Mouse (Mus musculus): ENCODE measurements around the gene Il10rb. TPM values are rescaled to one million over a fixed set of nuclear protein-coding genes. Genes with fewer than 3 reads are reported as not detected.

The Il10rb gene
- polyA plus RNA-seq, 1 experiment from 2014 or later: 21.3 TPM

DNA sequence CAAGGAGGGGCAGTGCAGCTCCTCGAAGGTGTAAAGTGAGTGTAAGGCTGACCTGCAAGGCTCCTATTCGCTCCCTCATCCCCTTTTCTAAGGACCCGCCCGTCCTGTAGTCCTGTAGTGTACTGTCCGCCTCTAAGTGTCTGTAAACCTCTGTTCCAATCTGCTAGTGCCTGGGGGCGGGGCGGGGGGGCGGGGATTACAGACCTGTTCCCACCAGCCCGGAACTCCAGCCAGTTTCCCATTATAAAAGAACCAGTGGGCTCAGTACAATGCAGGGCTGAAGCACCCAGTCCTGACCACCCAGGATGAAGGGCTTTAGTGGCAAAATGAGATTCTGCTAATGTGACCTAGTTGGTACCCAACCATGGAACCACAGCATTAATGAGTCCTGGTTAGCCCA is 27.0 kb upstream of the Il10rb start:
- peak; percentile 67 for ATAC-seq (ENCODE audit: low FRiP score, low TSS enrichment)
- WGBS: 22% methylated on average over 9 of the region's 9 CpGs

DNA sequence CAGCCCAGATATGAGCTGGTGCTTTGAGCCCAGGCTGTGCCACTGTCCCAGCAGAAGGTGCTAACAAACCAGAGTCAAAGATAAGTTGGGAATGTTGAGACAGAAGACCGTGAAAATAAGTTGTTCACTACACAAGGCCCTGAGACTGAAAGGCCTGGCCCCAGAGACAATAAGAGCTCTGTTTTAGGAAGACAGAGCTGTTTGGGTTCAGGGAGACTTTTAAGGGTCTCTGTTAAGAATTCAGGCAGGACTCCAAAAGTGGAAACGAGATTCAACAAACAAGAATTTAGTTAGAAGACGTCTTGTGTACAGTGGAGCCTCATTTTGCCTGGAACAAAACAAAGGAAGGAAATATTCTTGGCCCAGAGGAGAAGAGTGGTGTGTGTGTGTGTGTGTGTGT is 26.6 kb upstream of the Il10rb start:
- peaks cover 6% of the 10 kb centered on the region; the same call in 1 of the 2 replicates for H3K36me3 ChIP-seq (ENCODE audit: control insufficient read depth, insufficient read depth, low read length)
- H3K4me1 ChIP-seq (ENCODE audit: control insufficient read depth, insufficient read depth, low read length): peaks cover 18% of the 10 kb centered on the region
- H3K4me3 ChIP-seq (ENCODE audit: low read length): no peak overlapping the region
- H3K27ac ChIP-seq (ENCODE audit: low read depth, low read length): no peak overlapping the region
- ATAC-seq (ENCODE audit: low FRiP score, low TSS enrichment): no peak
- H3K9me3 ChIP-seq (ENCODE audit: control insufficient read depth, low read length): no peaks in the 10 kb centered on the region
- H3K27me3 ChIP-seq (ENCODE audit: control insufficient read depth, insufficient read depth, low read length): no peaks in the 10 kb centered on the region
- no peak overlapping the region for H3K9ac ChIP-seq (ENCODE audit: low read depth, low read length)
- H3K4me2 ChIP-seq (replicated peaks; ENCODE audit: low read depth, low read length): no peak overlapping the region
- WGBS: 57% methylated on average over 3 of the region's 3 CpGs

More for the DNA sequence above, 27.0 kb upstream of the Il10rb start:
- H3K4me3 ChIP-seq (ENCODE audit: low read length): no peak overlapping the region; the same call in 1 of the 2 replicates
- no peak overlapping the region for H3K27ac ChIP-seq (ENCODE audit: low read depth, low read length)
- H3K27me3 ChIP-seq (ENCODE audit: control insufficient read depth, insufficient read depth, low read length): no peaks in the 10 kb centered on the region
- H3K36me3 ChIP-seq (ENCODE audit: control insufficient read depth, insufficient read depth, low read length): peaks cover 2% of the 10 kb centered on the region; the same call in 1 of the 2 replicates
- no peaks in the 10 kb centered on the region for H3K9me3 ChIP-seq (ENCODE audit: control insufficient read depth, low read length)
- peak overlapping the region; percentile 18 for H3K4me2 ChIP-seq (replicated peaks; ENCODE audit: low read depth, low read length)
- no peak overlapping the region for H3K9ac ChIP-seq (ENCODE audit: low read depth, low read length)
- peaks cover 22% of the 10 kb centered on the region for H3K4me1 ChIP-seq (ENCODE audit: control insufficient read depth, insufficient read depth, low read length)

DNA sequence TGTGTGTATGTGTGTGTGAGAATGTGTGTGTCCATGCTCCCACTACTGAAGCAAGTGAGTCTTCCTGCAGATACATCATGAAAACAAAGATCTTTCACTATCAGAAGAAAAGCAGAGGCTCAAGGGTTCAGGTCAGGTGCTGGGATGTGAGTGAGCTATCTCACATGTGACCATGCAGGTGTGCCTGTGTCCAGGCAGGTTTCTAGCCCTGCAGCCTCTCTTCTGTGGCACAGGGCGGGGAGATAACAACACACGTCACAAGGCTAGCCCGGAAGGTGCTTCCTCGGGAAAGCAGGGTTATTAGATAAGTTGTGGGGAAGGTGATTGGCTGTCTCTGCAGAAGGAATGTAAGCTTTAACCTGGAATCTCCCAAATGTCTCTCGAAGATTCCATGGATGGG is 25.8 kb upstream of the Il10rb start:
- no peak overlapping the region for H3K4me2 ChIP-seq (replicated peaks; ENCODE audit: low read depth, low read length)
- no peak overlapping the region for H3K9ac ChIP-seq (ENCODE audit: low read depth, low read length)
- peaks cover 9% of the 10 kb centered on the region; the same call in 1 of the 2 replicates for H3K36me3 ChIP-seq (ENCODE audit: control insufficient read depth, insufficient read depth, low read length)
- no peaks in the 10 kb centered on the region for H3K9me3 ChIP-seq (ENCODE audit: control insufficient read depth, low read length)
- no peak overlapping the region for H3K4me3 ChIP-seq (ENCODE audit: low read length)
- H3K27me3 ChIP-seq (ENCODE audit: control insufficient read depth, insufficient read depth, low read length): no peaks in the 10 kb centered on the region
- ATAC-seq (ENCODE audit: low FRiP score, low TSS enrichment): no peak
- WGBS: 78% methylated on average over 5 of the region's 5 CpGs
- H3K27ac ChIP-seq (ENCODE audit: low read depth, low read length): no peak overlapping the region
- peaks cover 18% of the 10 kb centered on the region for H3K4me1 ChIP-seq (ENCODE audit: control insufficient read depth, insufficient read depth, low read length)

DNA sequence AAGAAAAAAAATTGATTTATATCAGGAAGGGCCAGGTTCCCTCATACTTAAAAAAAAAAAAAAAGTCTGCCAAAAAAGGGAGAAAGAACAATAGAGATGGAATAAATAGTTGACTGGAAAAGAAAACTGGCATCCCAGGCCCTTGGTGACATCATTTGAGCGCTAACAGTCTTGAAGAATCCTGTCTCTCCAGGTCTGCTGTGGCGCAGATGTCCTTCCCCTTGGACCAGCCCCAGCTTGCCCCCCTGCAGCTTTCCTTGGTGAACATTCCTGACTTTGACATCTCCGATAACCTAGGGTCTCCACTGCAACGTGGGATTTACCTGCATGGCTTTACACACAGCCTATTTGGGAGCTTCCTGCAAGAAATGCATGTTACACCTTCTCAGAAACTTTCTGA is 24.4 kb upstream of the Il10rb start:
- Histone ChIP-seq H3K4me3 (ENCODE audit: low read length) (no peak overlapping the region), H3K36me3 (ENCODE audit: control insufficient read depth, insufficient read depth, low read length) (peaks cover 10% of the 10 kb centered on the region; the same call in 1 of the 2 replicates), H3K27ac (ENCODE audit: low read depth, low read length) (no peak overlapping the region), H3K9ac (ENCODE audit: low read depth, low read length) (no peak overlapping the region), H3K9me3 (ENCODE audit: control insufficient read depth, low read length) (no peaks in the 10 kb centered on the region), H3K27me3 (ENCODE audit: control insufficient read depth, insufficient read depth, low read length) (no peaks in the 10 kb centered on the region), H3K4me1 (ENCODE audit: control insufficient read depth, insufficient read depth, low read length) (peaks cover 18% of the 10 kb centered on the region), H3K4me2 (replicated peaks; ENCODE audit: low read depth, low read length) (no peak overlapping the region)
- WGBS: 85% methylated on average over 4 of the region's 4 CpGs
- no peak for ATAC-seq (ENCODE audit: low FRiP score, low TSS enrichment)

DNA sequence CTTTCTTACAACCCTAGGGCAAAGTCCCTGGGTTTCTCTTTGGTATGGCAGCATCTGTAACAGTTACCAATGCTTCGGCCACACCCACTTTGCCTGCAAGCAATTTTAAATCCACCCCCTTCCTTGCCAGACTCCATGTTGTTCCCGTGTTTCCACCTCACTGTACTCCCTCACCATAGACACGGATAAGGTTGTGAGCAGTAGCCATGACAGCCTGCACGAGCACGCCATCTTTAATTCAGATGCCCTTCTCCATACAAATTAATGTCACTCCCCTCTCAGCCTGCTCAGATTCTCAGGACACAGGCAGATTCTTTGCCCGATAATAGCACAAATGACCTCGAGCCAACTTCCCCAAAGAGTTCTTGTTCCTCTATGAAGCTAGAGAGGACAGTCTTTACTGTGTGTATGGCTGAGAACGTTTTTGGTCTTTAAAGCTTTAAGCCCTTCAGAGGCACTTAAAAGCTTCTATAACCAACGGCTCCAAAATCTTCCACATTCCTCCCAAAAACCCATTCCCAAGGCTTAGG is 23.6 kb upstream of the Il10rb start:
- Histone ChIP-seq H3K27me3 (ENCODE audit: control insufficient read depth, insufficient read depth, low read length) (no peaks in the 10 kb centered on the region), H3K4me2 (replicated peaks; ENCODE audit: low read depth, low read length) (no peak overlapping the region), H3K27ac (ENCODE audit: low read depth, low read length) (no peak overlapping the region), H3K4me1 (ENCODE audit: control insufficient read depth, insufficient read depth, low read length) (peaks cover 18% of the 10 kb centered on the region), H3K4me3 (ENCODE audit: low read length) (no peak overlapping the region), H3K9ac (ENCODE audit: low read depth, low read length) (no peak overlapping the region), H3K36me3 (ENCODE audit: control insufficient read depth, insufficient read depth, low read length) (peaks cover 17% of the 10 kb centered on the region; the same call in 1 of the 2 replicates), H3K9me3 (ENCODE audit: control insufficient read depth, low read length) (no peaks in the 10 kb centered on the region)
- 93% methylated on average over 9 of the region's 9 CpGs for WGBS
- no peak for ATAC-seq (ENCODE audit: low FRiP score, low TSS enrichment)

DNA sequence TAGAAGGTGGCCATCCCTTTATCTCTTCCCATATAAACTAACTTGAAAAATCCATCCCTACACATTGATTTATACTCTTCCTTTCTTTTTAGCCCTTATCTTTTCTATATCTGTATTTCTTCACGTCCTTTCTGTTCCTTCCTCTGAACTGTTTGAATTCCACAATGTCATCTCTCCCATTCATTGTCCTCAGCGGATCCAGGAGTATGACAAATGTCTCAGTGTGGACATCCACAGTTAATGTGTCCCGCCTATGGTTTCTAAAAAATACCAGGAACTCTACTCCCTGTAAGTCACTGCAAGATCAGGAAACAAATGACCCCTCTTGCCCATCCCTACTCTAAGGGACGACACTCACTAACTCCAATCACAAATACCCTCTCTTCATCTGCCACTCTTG is 21.7 kb upstream of the Il10rb start:
- Histone ChIP-seq H3K4me1 (ENCODE audit: control insufficient read depth, insufficient read depth, low read length) (peaks cover 4% of the 10 kb centered on the region; the same call in 1 of the 2 replicates), H3K27me3 (ENCODE audit: control insufficient read depth, insufficient read depth, low read length) (no peaks in the 10 kb centered on the region), H3K27ac (ENCODE audit: low read depth, low read length) (no peak overlapping the region), H3K9ac (ENCODE audit: low read depth, low read length) (no peak overlapping the region), H3K4me2 (replicated peaks; ENCODE audit: low read depth, low read length) (no peak overlapping the region), H3K36me3 (ENCODE audit: control insufficient read depth, insufficient read depth, low read length) (peaks cover 28% of the 10 kb centered on the region), H3K4me3 (ENCODE audit: low read length) (no peak overlapping the region), H3K9me3 (ENCODE audit: control insufficient read depth, low read length) (no peaks in the 10 kb centered on the region)
- no peak for ATAC-seq (ENCODE audit: low FRiP score, low TSS enrichment)
- 77% methylated on average over 4 of the region's 4 CpGs for WGBS

DNA sequence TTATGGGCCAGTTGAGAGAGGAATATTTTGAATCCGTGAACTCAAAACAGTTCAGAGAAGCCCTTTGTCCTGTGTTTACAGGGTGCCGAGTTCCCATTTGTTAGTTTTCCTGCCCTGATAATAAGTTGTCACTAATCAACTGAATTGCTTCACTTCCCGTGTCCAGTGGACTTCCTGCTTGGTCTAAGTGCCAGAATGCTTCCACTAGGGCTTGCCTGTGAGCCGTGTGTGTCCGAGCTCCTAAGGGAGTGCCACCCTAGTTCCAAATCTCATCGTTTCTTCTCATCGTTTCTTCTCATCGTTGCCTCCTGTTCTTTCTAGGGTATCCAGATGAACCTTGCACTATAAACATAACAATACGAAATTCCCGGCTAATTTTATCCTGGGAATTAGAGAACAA is 20.3 kb upstream of the Il10rb start:
- Histone ChIP-seq H3K9ac (ENCODE audit: low read depth, low read length) (no peak overlapping the region), H3K9me3 (ENCODE audit: control insufficient read depth, low read length) (peaks cover 2% of the 10 kb centered on the region; the same call in 1 of the 2 replicates), H3K4me2 (replicated peaks; ENCODE audit: low read depth, low read length) (no peak overlapping the region), H3K4me3 (ENCODE audit: low read length) (no peak overlapping the region), H3K27me3 (ENCODE audit: control insufficient read depth, insufficient read depth, low read length) (no peaks in the 10 kb centered on the region), H3K27ac (ENCODE audit: low read depth, low read length) (no peak overlapping the region), H3K4me1 (ENCODE audit: control insufficient read depth, insufficient read depth, low read length) (no peaks in the 10 kb centered on the region), H3K36me3 (ENCODE audit: control insufficient read depth, insufficient read depth, low read length) (peaks cover 33% of the 10 kb centered on the region)
- peak; percentile 28; the same call in 1 of the 2 replicates for ATAC-seq (ENCODE audit: low FRiP score, low TSS enrichment)
- WGBS: 30% methylated on average over 10 of the region's 10 CpGs

DNA sequence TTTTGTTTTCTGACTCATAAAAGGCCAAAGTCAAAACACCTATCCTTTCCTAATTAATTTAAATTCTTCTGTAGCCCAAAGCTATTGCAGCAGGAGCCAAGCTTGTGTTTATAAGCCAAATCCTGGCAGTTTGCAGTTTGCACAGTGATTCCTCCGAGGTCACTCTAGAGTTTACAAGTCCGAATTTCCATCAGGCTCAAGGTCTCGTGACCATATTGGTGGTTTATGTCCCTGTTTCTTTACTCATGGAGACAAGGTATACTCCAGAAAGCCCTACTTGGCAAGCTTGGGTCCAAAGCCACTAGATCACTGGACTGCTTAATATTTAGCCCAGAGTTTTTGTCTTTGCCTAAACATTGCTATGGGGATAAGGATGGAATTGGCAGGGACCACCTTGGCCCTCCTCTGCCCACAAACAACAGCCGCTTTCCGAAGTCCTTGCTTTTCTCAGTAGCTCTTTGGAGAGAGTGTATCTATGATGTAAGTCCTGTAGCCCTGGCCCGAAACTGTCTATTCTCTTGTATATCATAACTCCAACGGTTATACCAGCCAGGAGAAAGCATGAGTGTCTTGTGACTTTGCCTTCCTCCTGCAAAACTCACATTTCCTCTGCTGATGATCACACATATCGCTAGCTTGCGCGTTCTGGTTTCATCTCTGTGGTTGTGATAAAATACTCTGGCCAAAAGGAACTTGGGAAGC is 19.4 kb upstream of the Il10rb start:
- H3K4me2 ChIP-seq (replicated peaks; ENCODE audit: low read depth, low read length): no peak overlapping the region
- no peak for ATAC-seq (ENCODE audit: low FRiP score, low TSS enrichment)
- peaks cover 2% of the 10 kb centered on the region; the same call in 1 of the 2 replicates for H3K9me3 ChIP-seq (ENCODE audit: control insufficient read depth, low read length)
- H3K27me3 ChIP-seq (ENCODE audit: control insufficient read depth, insufficient read depth, low read length): no peaks in the 10 kb centered on the region
- no peak overlapping the region for H3K4me3 ChIP-seq (ENCODE audit: low read length)
- H3K4me1 ChIP-seq (ENCODE audit: control insufficient read depth, insufficient read depth, low read length): no peaks in the 10 kb centered on the region
- no peak overlapping the region for H3K9ac ChIP-seq (ENCODE audit: low read depth, low read length)
- WGBS: 92% methylated on average over 10 of the region's 10 CpGs
- H3K27ac ChIP-seq (ENCODE audit: low read depth, low read length): no peak overlapping the region
- H3K36me3 ChIP-seq (ENCODE audit: control insufficient read depth, insufficient read depth, low read length): peaks cover 37% of the 10 kb centered on the region

DNA sequence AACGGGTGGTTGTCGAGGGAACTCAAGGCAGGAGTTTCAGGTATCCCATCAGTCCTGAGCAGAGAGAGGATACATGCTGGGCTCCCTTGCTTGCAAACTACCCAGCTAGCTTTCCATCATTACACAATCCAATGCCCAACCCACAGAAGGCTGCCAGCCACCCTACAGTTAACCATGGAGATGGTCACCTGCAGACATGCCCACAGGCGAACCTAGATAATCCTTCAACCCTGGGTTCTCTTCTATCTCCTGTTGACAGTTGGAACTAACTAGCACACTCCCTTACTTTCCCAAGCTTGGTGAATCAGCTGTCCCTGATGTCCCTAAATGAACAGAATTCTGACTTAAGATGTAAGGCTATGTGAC is 18.9 kb upstream of the Il10rb start:
- Histone ChIP-seq H3K9ac (ENCODE audit: low read depth, low read length) (no peak overlapping the region), H3K27ac (ENCODE audit: low read depth, low read length) (no peak overlapping the region), H3K4me3 (ENCODE audit: low read length) (no peak overlapping the region), H3K4me2 (replicated peaks; ENCODE audit: low read depth, low read length) (no peak overlapping the region), H3K36me3 (ENCODE audit: control insufficient read depth, insufficient read depth, low read length) (peaks cover 42% of the 10 kb centered on the region), H3K9me3 (ENCODE audit: control insufficient read depth, low read length) (peaks cover 2% of the 10 kb centered on the region; the same call in 1 of the 2 replicates), H3K4me1 (ENCODE audit: control insufficient read depth, insufficient read depth, low read length) (no peaks in the 10 kb centered on the region), H3K27me3 (ENCODE audit: control insufficient read depth, insufficient read depth, low read length) (no peaks in the 10 kb centered on the region)
- 91% methylated on average over 3 of the region's 3 CpGs for WGBS
- no peak for ATAC-seq (ENCODE audit: low FRiP score, low TSS enrichment)
